Mouse (Mus musculus) cerebellum, postnatal 4 days (tissue): Measurements from ENCODE around the gene Itsn2.
A peak's percentile ranks its signal among the peaks of the same experiment; 100 is the strongest.
"Not testable (repeated sequence)": the region's sequence is repeated elsewhere in the genome, so short reads cannot be mapped to it uniquely, and the experiment has no call there.

ENCODE experiments used
- DNase-seq, 2 experiments: peaks; one replicate each; pipeline ENCODE4 v3.0.0; 2022; ENCODE audit warnings: low spot score in 2 of 2, mixed read lengths in 1 of 2

Itsn2 gene

GRCm38 (mm10) chr12:4598666-4599428, 6.4 kb downstream of the Itsn2 start:
- no peak for DNase-seq

GRCm38 (mm10) chr12:4599713-4600112, 7.3 kb downstream of the Itsn2 start:
- no peak for DNase-seq

GRCm38 (mm10) chr12:4606625-4607024, 14.2 kb downstream of the Itsn2 start:
- no peak for DNase-seq

- no peak for DNase-seq
Observed at GRCm38 (mm10) chr12:4614722-4615121, 22.3 kb downstream of the Itsn2 start.

- DNase-seq = no peak
Observed at GRCm38 (mm10) chr12:4624201-4624600, 31.8 kb downstream of the Itsn2 start.

- no peak for DNase-seq
Observed at GRCm38 (mm10) chr12:4632957-4633356, 40.5 kb downstream of the Itsn2 start.

- DNase-seq = no peak
Observed at GRCm38 (mm10) chr12:4638438-4638837, 46.0 kb downstream of the Itsn2 start.

GRCm38 (mm10) chr12:4640737-4641136, 48.3 kb downstream of the Itsn2 start:
- DNase-seq = no peak

- no peak for DNase-seq
Observed at GRCm38 (mm10) chr12:4656813-4657212, 64.4 kb downstream of the Itsn2 start.

GRCm38 (mm10) chr12:4664929-4665674, 72.7 kb downstream of the Itsn2 start:
- DNase-seq = no peak

- no peak for DNase-seq
Observed at GRCm38 (mm10) chr12:4665675-4666037, 73.2 kb downstream of the Itsn2 start.

GRCm38 (mm10) chr12:4676336-4676735, 83.9 kb downstream of the Itsn2 start:
- DNase-seq = no peak

GRCm38 (mm10) chr12:4679971-4680370, 87.5 kb downstream of the Itsn2 start:
- DNase-seq = no peak

- no peak for DNase-seq
Observed at GRCm38 (mm10) chr12:4685441-4685840, 93.0 kb downstream of the Itsn2 start.

GRCm38 (mm10) chr12:4688386-4688785, 95.9 kb downstream of the Itsn2 start:
- no peak for DNase-seq

- peak in 1 of 2 experiments; percentile 66 for DNase-seq
Observed at GRCm38 (mm10) chr12:4689341-4689740, 96.9 kb downstream of the Itsn2 start.

- no peak for DNase-seq
Observed at GRCm38 (mm10) chr12:4691193-4691592, 98.8 kb downstream of the Itsn2 start.

- DNase-seq = no peak
Observed at GRCm38 (mm10) chr12:4694534-4694933, 102.1 kb downstream of the Itsn2 start.

GRCm38 (mm10) chr12:4705626-4706025, 113.2 kb downstream of the Itsn2 start:
- DNase-seq = not testable (repeated sequence)

- DNase-seq = no peak
Observed at GRCm38 (mm10) chr12:4706175-4706574, 113.7 kb downstream of the Itsn2 start.

GRCm38 (mm10) chr12:4706901-4707300, 114.5 kb downstream of the Itsn2 start:
- DNase-seq = no peak

- no peak for DNase-seq
Observed at GRCm38 (mm10) chr12:4707488-4708017, 115.1 kb downstream of the Itsn2 start.

GRCm38 (mm10) chr12:4708296-4708695, 115.9 kb downstream of the Itsn2 start:
- DNase-seq = no peak
